Mouse (Mus musculus) kidney, embryonic 14.5 days (tissue): ENCODE data around the gene Bcl7a. TPM values are rescaled to one million over a fixed set of nuclear protein-coding genes. Genes with fewer than 3 reads are reported as not detected.

Experiments used
- ATAC-seq: fragments of 200-750 bp; cut with Nextera tagmentation; 2 replicates; pipeline ENCODE4 v1.8.0; 2017; ENCODE audit warnings: moderate number of reproducible peaks, mild to moderate bottlenecking, moderate TSS enrichment, moderate library complexity; ENCODE audit not compliant: low FRiP score, low TSS enrichment
- H3K27ac ChIP-seq: fragments of 300-500 bp; sonication (generic); 2 replicates; pipeline ENCODE4 v1.5.1; 2014; ENCODE audit warnings: low read depth, mild to moderate bottlenecking, low read length, moderate library complexity, mixed read lengths
- H3K27me3 ChIP-seq: fragments of 300-500 bp; sonication (generic); 2 replicates; pipeline ENCODE4 v1.6.1; 2014; ENCODE audit warnings: mild to moderate bottlenecking, low read length; ENCODE audit not compliant: control insufficient read depth, insufficient read depth
- H3K36me3 ChIP-seq: fragments of 300-500 bp; sonication (generic); 2 replicates; pipeline ENCODE4 v1.6.1; 2014; ENCODE audit warnings: low read length, mixed read lengths; ENCODE audit not compliant: control insufficient read depth, insufficient read depth
- H3K4me1 ChIP-seq: fragments of 300-500 bp; sonication (generic); 2 replicates; pipeline ENCODE4 v1.6.1; 2014; ENCODE audit warnings: low read length, mixed read lengths; ENCODE audit not compliant: control insufficient read depth, insufficient read depth
- H3K4me2 ChIP-seq: fragments of 300-500 bp; sonication (generic); replicated peaks from 2 replicates; pipeline ENCODE4 v1.6.1; 2014; ENCODE audit warnings: low read depth, mild to moderate bottlenecking, low read length
- H3K4me3 ChIP-seq: fragments of 300-500 bp; sonication (generic); 2 replicates; pipeline ENCODE4 v1.5.1; 2014; ENCODE audit warnings: mild to moderate bottlenecking, low read length
- H3K9ac ChIP-seq: fragments of 300-500 bp; sonication (generic); 2 replicates; pipeline ENCODE4 v1.6.1; 2014; ENCODE audit warnings: low read depth, mild to moderate bottlenecking, low read length, moderate library complexity
- H3K9me3 ChIP-seq: fragments of 300-500 bp; sonication (generic); 2 replicates; pipeline ENCODE4 v1.6.1; 2016; ENCODE audit warnings: low read length; ENCODE audit not compliant: control insufficient read depth
- WGBS: fragments of 180-500 bp; shearing (Covaris S2); extraction: QIAGEN DNeasy Blood & Tissue Kit; methylation state at CpG from one replicate; pipeline ENCODE4 v1.1.7; 2014; 5-methylcytosine and 5-hydroxymethylcytosine counted together
- polyA plus RNA-seq: library from polyadenylated mRNA; unstranded; fragments of >200 nt; fragmentation: Nextera tagmentation; extraction: Ambion mirVana; gene quantifications from 2 replicates; pipeline ENCODE4 v1.2.1, GENCODE M21; 2014

Bcl7a gene
- polyA plus RNA-seq, 1 experiment from 2014 or later, result 43.2 TPM

DNA sequence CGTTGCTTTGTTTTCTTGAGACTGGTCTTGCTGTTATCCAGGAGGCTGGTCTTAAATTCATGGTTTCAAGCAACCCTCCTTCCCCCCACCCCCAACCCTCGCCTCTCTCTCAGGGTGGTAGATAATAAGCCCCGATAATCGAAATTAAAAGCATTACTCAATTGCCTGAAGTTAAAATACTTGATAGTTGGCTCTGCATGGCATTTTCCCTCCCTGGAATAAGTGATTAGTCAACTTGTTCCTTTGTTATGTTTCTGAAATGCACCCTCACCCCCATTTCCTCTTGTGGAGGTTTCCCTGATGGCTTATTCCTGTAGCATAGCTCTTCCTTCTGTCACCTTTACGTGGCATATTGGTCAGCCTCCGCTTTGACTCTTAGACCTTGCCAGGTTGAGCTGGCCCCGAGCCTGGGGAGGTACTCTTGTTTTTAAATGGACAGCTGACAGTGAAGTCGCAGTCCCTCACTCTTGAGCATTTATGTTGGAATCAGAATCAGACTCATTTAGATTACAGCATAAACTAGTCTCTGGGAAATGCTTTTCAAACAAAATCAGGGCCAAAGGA lies 53.3 kb downstream of the Bcl7a start:
- Histone ChIP-seq H3K9ac (no peak overlapping the region), H3K4me1 (peaks cover 36% of the 10 kb centered on the region), H3K4me2 (peak overlapping the region; percentile 60; the same call in 1 of the 2 replicates), H3K27me3 (no peaks in the 10 kb centered on the region), H3K36me3 (no peaks in the 10 kb centered on the region), H3K9me3 (no peaks in the 10 kb centered on the region), H3K27ac (no peak overlapping the region), H3K4me3 (peak overlapping the region; percentile 72; the same call in 1 of the 2 replicates)
- 61% methylated on average over 8 of the region's 8 CpGs for WGBS
- ATAC-seq, result no peak

DNA sequence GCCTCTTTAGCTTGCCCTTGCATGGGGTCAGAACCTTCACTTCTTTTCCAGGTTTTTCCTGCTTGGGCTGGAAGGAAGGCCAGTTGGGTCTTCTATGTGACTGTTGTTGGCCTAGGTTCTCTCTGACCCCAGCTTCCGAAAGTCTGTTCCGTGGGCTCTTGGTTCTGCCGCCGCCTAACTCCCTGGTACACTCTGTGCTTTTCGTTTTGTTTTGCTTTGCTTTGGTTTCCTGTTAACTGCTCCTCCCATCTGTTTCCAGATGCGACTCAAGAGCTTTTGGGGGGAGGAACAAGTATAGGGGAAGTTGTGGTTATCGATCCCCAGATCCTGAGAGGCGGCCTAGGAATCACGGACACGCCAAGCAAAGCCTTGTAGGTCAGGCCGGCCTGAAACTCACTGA lies 54.2 kb downstream of the Bcl7a start:
- no peaks in the 10 kb centered on the region for H3K27me3 ChIP-seq
- H3K9ac ChIP-seq, result peak overlapping the region; percentile 23
- WGBS, result 56% methylated on average over 11 of the region's 11 CpGs
- H3K27ac ChIP-seq, result no peak overlapping the region
- no peaks in the 10 kb centered on the region for H3K9me3 ChIP-seq
- no peak overlapping the region for H3K4me3 ChIP-seq
- 0 out of 2 replicates have a peak overlapping the region, but pooled peaks have one; percentile 6 for H3K4me2 ChIP-seq
- ATAC-seq, result no peak
- H3K4me1 ChIP-seq, result peaks cover 36% of the 10 kb centered on the region
- no peaks in the 10 kb centered on the region for H3K36me3 ChIP-seq

DNA sequence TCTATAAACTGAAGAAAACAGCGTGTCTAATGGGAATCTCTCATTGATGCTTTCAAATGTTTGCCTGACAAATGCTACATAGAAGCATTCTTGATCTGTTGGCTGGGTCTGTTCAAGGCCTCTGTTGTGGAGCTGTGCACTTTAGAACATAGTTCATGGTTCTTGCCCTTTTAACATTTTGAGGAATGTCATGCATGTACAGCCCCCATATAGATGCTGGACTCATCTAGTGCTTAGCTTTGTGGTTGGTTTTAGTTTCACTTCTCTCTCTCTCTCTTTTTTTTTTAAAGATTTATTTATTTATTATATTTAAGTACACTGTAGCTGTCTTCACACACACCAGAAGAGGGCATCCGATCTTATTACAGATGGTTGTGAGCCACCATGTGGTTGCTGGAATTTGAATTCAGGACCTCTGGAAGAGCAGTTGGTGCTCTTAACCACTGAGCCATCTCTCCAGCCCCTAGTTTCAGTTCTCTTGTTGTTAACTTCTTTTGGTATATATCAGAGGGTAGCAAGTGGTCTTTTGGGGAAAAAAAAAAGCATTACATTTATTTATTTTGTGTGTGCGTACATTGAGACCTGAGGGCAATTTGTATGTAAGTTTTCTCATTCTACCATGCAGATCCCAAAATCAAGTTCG lies 55.3 kb downstream of the Bcl7a start:
- Histone ChIP-seq H3K4me3 (no peak overlapping the region), H3K9me3 (no peaks in the 10 kb centered on the region), H3K4me1 (peaks cover 31% of the 10 kb centered on the region), H3K36me3 (no peaks in the 10 kb centered on the region), H3K27me3 (no peaks in the 10 kb centered on the region), H3K9ac (no peak overlapping the region), H3K27ac (no peak overlapping the region), H3K4me2 (no peak overlapping the region)
- ATAC-seq, result no peak
- WGBS, result 91% methylated on average over 4 of the region's 4 CpGs

DNA sequence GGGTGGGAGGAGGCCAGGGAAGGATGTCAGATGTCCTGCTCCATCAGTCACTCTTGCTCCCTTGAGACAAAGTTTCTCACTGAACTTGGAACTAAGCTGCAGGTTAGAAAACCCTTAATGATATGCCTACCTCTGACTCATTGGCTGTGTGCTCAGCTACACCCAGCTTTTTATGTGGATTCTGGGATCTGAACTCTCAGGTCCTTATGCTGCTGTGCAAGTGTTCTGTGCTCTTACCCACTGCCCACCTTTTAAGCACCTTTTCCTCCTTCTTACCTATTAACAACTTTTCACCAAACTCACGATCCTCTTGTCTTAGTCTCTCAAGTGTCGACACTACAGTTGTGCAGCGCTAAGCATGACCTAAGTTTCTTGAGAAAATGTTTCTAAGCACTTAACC lies 60.8 kb downstream of the Bcl7a start:
- Histone ChIP-seq H3K36me3 (no peaks in the 10 kb centered on the region), H3K4me3 (no peak overlapping the region), H3K27me3 (no peaks in the 10 kb centered on the region), H3K27ac (no peak overlapping the region), H3K9me3 (no peaks in the 10 kb centered on the region), H3K4me2 (no peak overlapping the region), H3K9ac (no peak overlapping the region), H3K4me1 (no peaks in the 10 kb centered on the region)
- no peak for ATAC-seq
- WGBS, result 90% methylated on average over 3 of the region's 3 CpGs

DNA sequence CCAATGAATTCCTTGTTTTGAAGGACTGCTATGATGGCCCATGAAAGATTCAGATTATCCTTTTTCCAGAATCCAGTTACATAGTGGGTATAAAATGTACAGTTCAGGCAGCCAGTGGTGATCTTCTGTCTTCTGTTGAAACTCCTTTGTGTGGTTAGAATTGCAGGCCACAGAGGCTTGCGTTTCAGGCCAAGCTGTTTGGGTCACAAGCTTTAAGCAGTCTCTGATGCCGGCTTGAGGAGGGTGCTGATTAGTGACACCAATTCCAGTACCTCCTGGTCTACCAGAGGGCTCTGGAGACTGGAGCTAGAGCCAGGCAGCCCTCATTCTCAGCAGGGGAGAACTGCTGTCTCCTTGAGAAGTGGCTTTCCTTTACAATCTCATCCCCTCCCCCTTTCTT lies 63.3 kb downstream of the Bcl7a start:
- no peaks in the 10 kb centered on the region; the same call in 1 of the 2 replicates for H3K9me3 ChIP-seq
- no peak overlapping the region for H3K4me3 ChIP-seq
- no peaks in the 10 kb centered on the region for H3K27me3 ChIP-seq
- H3K4me1 ChIP-seq, result no peaks in the 10 kb centered on the region
- H3K4me2 ChIP-seq, result no peak overlapping the region
- ATAC-seq, result no peak
- WGBS, result 49% methylated on average over 2 of the region's 2 CpGs
- H3K27ac ChIP-seq, result no peak overlapping the region
- H3K9ac ChIP-seq, result no peak overlapping the region
- H3K36me3 ChIP-seq, result 0 out of 2 replicates have a peak, but pooled peaks cover 3% of the 10 kb centered on the region

DNA sequence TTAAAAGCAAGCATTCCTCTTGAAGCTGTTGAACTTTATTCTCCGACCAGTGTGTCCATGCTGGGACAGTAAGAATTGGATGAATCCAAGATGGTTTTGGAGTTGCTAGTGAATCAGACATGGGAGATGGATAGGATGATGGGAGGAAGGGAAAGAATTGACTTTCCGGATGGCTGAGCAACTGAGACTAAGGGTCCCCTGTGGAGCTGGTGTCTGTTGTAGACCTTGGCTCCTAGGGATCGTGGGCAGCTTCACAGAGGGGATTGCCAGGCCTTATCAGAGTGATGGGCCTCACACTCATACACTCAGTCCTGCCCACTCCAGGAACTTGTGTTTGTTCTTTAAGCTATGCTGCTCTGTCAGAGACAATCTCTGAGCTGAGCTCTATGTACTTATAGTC lies 64.5 kb downstream of the Bcl7a start:
- WGBS, result 73% methylated on average over 3 of the region's 3 CpGs
- Histone ChIP-seq H3K4me3 (no peak overlapping the region), H3K4me2 (no peak overlapping the region), H3K9me3 (no peaks in the 10 kb centered on the region; the same call in 1 of the 2 replicates), H3K36me3 (0 out of 2 replicates have a peak, but pooled peaks cover 3% of the 10 kb centered on the region), H3K27ac (no peak overlapping the region), H3K4me1 (no peaks in the 10 kb centered on the region), H3K9ac (no peak overlapping the region), H3K27me3 (no peaks in the 10 kb centered on the region)
- ATAC-seq, result no peak

DNA sequence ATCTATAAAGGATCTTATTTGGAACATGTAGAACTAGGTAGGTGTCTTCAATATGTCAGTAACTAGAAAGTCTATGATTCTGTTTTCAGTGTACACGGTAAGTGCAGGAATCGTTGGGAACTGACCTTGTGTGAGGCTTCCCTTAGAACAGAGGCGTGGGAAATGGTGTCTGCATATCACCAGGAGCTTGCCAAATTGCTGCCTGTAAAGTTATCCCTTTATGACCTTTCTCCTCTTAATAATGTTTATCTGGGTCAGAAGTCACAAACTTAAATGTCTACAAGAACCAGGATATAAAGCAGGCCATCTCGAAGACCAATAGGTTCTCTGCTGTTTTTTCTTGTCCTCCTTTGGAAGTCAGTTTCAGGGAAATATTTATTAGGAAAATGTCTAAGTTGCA lies 68.6 kb downstream of the Bcl7a start:
- Histone ChIP-seq H3K4me2 (no peak overlapping the region), H3K9me3 (no peaks in the 10 kb centered on the region; the same call in 1 of the 2 replicates), H3K27ac (no peak overlapping the region), H3K9ac (no peak overlapping the region), H3K27me3 (no peaks in the 10 kb centered on the region), H3K4me3 (no peak overlapping the region), H3K4me1 (no peaks in the 10 kb centered on the region), H3K36me3 (0 out of 2 replicates have a peak, but pooled peaks cover 3% of the 10 kb centered on the region)
- WGBS, result 46% methylated on average over 4 of the region's 4 CpGs
- no peak for ATAC-seq

DNA sequence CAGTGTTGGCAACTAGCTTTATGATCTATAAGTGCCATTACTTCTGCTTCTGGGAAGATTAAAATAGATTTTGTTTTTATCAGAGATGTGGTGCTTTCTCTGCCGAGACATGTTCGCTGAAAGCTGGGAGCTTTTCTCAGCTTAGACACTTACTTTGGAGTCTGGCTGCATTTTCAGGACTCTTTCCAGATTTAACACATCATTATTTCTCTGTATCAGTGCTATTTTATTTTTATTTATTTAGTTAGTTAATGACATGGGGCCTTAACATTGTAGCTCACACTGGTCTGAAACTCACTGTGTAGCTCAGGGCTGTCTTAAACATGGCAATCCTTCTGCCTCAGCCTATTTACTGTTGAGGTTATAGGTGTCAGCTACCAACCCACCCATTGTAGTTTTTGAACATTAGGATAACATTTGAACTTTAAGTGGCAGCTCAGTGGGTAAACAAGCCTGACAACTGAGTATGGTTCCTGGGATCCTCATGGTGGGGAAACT lies 70.3 kb downstream of the Bcl7a start:
- Histone ChIP-seq H3K9ac (no peak overlapping the region), H3K4me2 (no peak overlapping the region), H3K9me3 (no peaks in the 10 kb centered on the region; the same call in 1 of the 2 replicates), H3K27me3 (no peaks in the 10 kb centered on the region), H3K4me3 (no peak overlapping the region), H3K4me1 (no peaks in the 10 kb centered on the region), H3K27ac (no peak overlapping the region), H3K36me3 (0 out of 2 replicates have a peak, but pooled peaks cover 3% of the 10 kb centered on the region)
- 80% methylated on average over 2 of the region's 2 CpGs for WGBS
- ATAC-seq, result no peak

DNA sequence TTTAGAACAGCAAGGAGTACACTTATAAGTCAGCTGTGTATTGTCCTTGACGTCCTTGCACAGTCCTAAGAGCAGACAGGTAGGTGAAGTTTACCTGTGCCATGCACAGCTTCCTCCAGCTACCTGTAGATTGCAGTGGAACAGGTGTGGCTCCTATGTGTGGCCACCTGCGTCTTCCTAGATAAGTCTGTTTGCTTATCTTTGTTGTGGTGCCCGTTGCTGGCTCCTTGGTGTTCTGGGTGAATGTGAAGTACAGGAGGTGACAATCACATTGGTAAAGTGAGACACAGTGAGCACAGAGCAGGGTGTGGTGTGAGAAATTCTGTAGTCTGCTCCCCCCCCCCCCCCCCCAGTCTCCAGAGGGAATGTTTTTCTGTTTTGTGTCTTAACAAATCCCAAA lies 72.5 kb downstream of the Bcl7a start:
- Histone ChIP-seq H3K36me3 (no peaks in the 10 kb centered on the region), H3K9ac (no peak overlapping the region), H3K27me3 (no peaks in the 10 kb centered on the region), H3K4me2 (no peak overlapping the region), H3K9me3 (no peaks in the 10 kb centered on the region), H3K27ac (no peak overlapping the region), H3K4me3 (no peak overlapping the region), H3K4me1 (no peaks in the 10 kb centered on the region)
- no peak for ATAC-seq
- WGBS, result 87% methylated on average over 3 of the region's 3 CpGs
